Comparison of ENCODE assay signal across 28 mouse cellular contexts in the genomic region with DNA sequence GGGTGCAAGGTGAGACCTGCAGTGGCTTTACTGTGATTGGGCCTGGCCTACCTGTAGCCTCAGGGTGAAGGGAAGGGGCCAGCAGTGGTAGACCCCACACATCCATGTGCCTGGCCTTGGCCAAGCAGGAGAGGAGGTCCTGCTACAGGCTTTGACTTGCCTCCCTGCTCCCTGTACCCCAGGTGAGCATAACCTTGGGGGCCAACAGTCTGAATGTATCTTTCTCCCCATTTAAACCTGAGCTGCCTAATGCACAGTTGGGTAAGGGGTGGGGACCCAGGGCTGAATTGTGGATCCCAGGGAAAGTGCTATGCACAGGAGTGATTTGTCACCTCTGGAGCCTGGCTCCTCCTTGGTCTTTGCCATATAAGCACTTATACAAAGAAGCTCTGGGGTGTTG. TPM values are rescaled to one million over a fixed set of nuclear protein-coding genes. Genes with fewer than 3 reads are reported as not detected.
A peak's percentile ranks its signal among the peaks of the same experiment; 100 is the strongest.
DNase-seq lines count a peak whose midpoint lies in the region; ATAC-seq and TF ChIP-seq lines count a peak whose summit lies in the region.
"Had no signal": no experiment of that assay in that cellular context is flagged by ENCODE, and none has a peak within 500 bp of the region (broad histone marks: within the 10 kb centered on the region; RNA-seq: fewer than 3 reads in every experiment).

No protein-coding gene starts in this region.

- no peak overlapping the region for H3K9ac ChIP-seq in hindbrain, embryonic 13.5 days
- no peak overlapping the region for H3K9ac ChIP-seq in liver, embryonic 12.5 days
- H3K9ac ChIP-seq in liver, postnatal 0 days (replicated peaks): no peak overlapping the region
- H3K9ac ChIP-seq: forebrain, embryonic 13.5 days; kidney, embryonic 15.5 days; stomach, embryonic 15.5 days had no signal

- no peak for TF ChIP-seq CTCF in liver, postnatal 0 days (IDR thresholded peaks at IDR 0.05; ENCODE audit: low read depth)

- 0 out of 2 replicates have a peak overlapping the region, but pooled peaks have one; percentile 18 for H3K27ac ChIP-seq in hindbrain, embryonic 13.5 days
- no peak overlapping the region for H3K27ac ChIP-seq in hindbrain, embryonic 10.5 days
- H3K27ac ChIP-seq in liver, embryonic 12.5 days: peak overlapping the region; percentile 37
- H3K27ac ChIP-seq in liver, postnatal 0 days (ENCODE audit: low read depth): no peak overlapping the region
- H3K27ac ChIP-seq: hindbrain, postnatal 0 days; kidney, embryonic 15.5 days; stomach, embryonic 15.5 days had no signal

- H3K36me3 ChIP-seq in hindbrain, embryonic 13.5 days: peaks cover 65% of the 10 kb centered on the region
- peaks cover 78% of the 10 kb centered on the region for H3K36me3 ChIP-seq in hindbrain, embryonic 10.5 days
- peaks cover 88% of the 10 kb centered on the region for H3K36me3 ChIP-seq in liver, embryonic 12.5 days
- peaks cover 62% of the 10 kb centered on the region for H3K36me3 ChIP-seq in liver, postnatal 0 days (replicated peaks; ENCODE audit: insufficient read depth, low read length)

- intact Hi-C loops in left cerebral cortex, postnatal 25 days (cut with DNase I): no loop called here

- H3K4me3 ChIP-seq in hindbrain, embryonic 13.5 days: no peak overlapping the region
- H3K4me3 ChIP-seq in hindbrain, embryonic 10.5 days: no peak overlapping the region
- no peak overlapping the region for H3K4me3 ChIP-seq in liver, embryonic 12.5 days
- H3K4me3 ChIP-seq in liver, postnatal 0 days (ENCODE audit: low read depth, low read length): no peak overlapping the region
- H3K4me3 ChIP-seq: forebrain, embryonic 13.5 days; kidney, embryonic 15.5 days; megakaryocyte, embryonic 14.5 days; stomach, embryonic 15.5 days had no signal

- no peak for ATAC-seq in hindbrain, embryonic 13.5 days (ENCODE audit: low FRiP score)
- no peak for ATAC-seq in liver, embryonic 12.5 days
- no peak for ATAC-seq in liver, postnatal 0 days
- ATAC-seq: forebrain, embryonic 13.5 days; hindbrain, postnatal 0 days; intestine, postnatal 0 days; lung, postnatal 0 days had no signal

- no peaks in the 10 kb centered on the region for H3K27me3 ChIP-seq in hindbrain, embryonic 13.5 days
- no peaks in the 10 kb centered on the region for H3K27me3 ChIP-seq in hindbrain, embryonic 10.5 days (ENCODE audit: insufficient read depth, poor library complexity, severe bottlenecking)
- H3K27me3 ChIP-seq in liver, embryonic 12.5 days (replicated peaks): no peaks in the 10 kb centered on the region
- H3K27me3 ChIP-seq in liver, postnatal 0 days (ENCODE audit: insufficient read depth, low read length): no peaks in the 10 kb centered on the region
- H3K27me3 ChIP-seq: forebrain, embryonic 13.5 days; kidney, embryonic 15.5 days; megakaryocyte, embryonic 14.5 days; stomach, embryonic 15.5 days had no signal

- DNase-seq in hindbrain, embryonic 10.5 days (ENCODE audit: low spot score): no peak
- DNase-seq in liver, postnatal 0 days: no peak
- DNase-seq in right cerebral cortex, postnatal 25 days: peak; percentile 5
- DNase-seq in right cerebral cortex, postnatal 14 days: no peak
- no peak for DNase-seq in left cerebral cortex, postnatal 25 days (ENCODE audit: low spot score in 2 of 2)
- DNase-seq: adrenal gland, adult 8-10 months; B cell, adult 2 months; cerebellum, adult 11 months; cerebellum, adult 9-10 months; cerebellum, postnatal 36 days; gastrocnemius, postnatal 25 days; heart, adult 18-20 months; heart, postnatal 4 days; kidney, postnatal 4 days; left cerebral cortex, postnatal 4 days; lung, adult 18-20 months; lung, postnatal 4 days; thymus, postnatal 14 days had no signal

- H3K4me1 ChIP-seq in hindbrain, embryonic 13.5 days (replicated peaks): no peaks in the 10 kb centered on the region
- no peaks in the 10 kb centered on the region for H3K4me1 ChIP-seq in hindbrain, embryonic 10.5 days (replicated peaks)
- peaks cover 26% of the 10 kb centered on the region for H3K4me1 ChIP-seq in liver, embryonic 12.5 days
- peaks cover 4% of the 10 kb centered on the region; the same call in 1 of the 2 replicates for H3K4me1 ChIP-seq in liver, postnatal 0 days (ENCODE audit: insufficient read depth)
- H3K4me1 ChIP-seq: forebrain, embryonic 13.5 days; kidney, embryonic 15.5 days; stomach, embryonic 15.5 days had no signal

- TF ChIP-seq EP300 in liver, postnatal 0 days (IDR thresholded peaks at IDR 0.05; ENCODE audit: low read depth): no peak

- no peak overlapping the region for H3K4me2 ChIP-seq in hindbrain, embryonic 13.5 days
- no peak overlapping the region for H3K4me2 ChIP-seq in liver, embryonic 12.5 days
- H3K4me2 ChIP-seq in liver, postnatal 0 days (ENCODE audit: low read depth, low read length): no peak overlapping the region
- H3K4me2 ChIP-seq: forebrain, embryonic 13.5 days; heart, embryonic 11.5 days; kidney, embryonic 15.5 days; stomach, embryonic 15.5 days had no signal

- no peaks in the 10 kb centered on the region for H3K9me3 ChIP-seq in hindbrain, embryonic 13.5 days
- H3K9me3 ChIP-seq in hindbrain, embryonic 10.5 days: no peaks in the 10 kb centered on the region
- H3K9me3 ChIP-seq in liver, embryonic 12.5 days (replicated peaks): no peaks in the 10 kb centered on the region
- no peaks in the 10 kb centered on the region for H3K9me3 ChIP-seq in liver, postnatal 0 days (ENCODE audit: low read length)
- H3K9me3 ChIP-seq: forebrain, embryonic 13.5 days; kidney, embryonic 15.5 days; megakaryocyte, embryonic 14.5 days; stomach, embryonic 15.5 days had no signal

RNA-seq across cellular contexts. Expression of gene Cluh, which starts 20.9 kb away (rescaled TPM):
- polyA plus RNA-seq in hindbrain, embryonic 13.5 days (2015; fragmentation: Nextera tagmentation; extraction: Ambion mirVana): 14.3 and 16.8 TPM in 2 replicates
- polyA plus RNA-seq in hindbrain, embryonic 10.5 days (2016; fragmentation: Nextera tagmentation; extraction: Ambion mirVana): 24.7 and 26.4 TPM in 2 replicates
- polyA plus RNA-seq in liver, embryonic 12.5 days (2016; fragmentation: Nextera tagmentation; extraction: Ambion mirVana): 49.6 and 50.1 TPM in 2 replicates
- 31.2 and 35.6 TPM in 2 replicates for polyA plus RNA-seq in liver, postnatal 0 days (2015; fragmentation: Nextera tagmentation; extraction: Ambion mirVana)
- 10 to 100 TPM; 60.3 to 64.1 TPM for total RNA-seq in left cerebral cortex, postnatal 25 days (2021)

RNA-seq across cellular contexts. Expression of gene Ccdc92b, which starts 50.7 kb away (rescaled TPM):
- polyA plus RNA-seq in hindbrain, embryonic 13.5 days (2015; fragmentation: Nextera tagmentation; extraction: Ambion mirVana): 2.0 and 2.1 TPM in 2 replicates
- 0.61 and 1.2 TPM in 2 replicates for polyA plus RNA-seq in hindbrain, embryonic 10.5 days (2016; fragmentation: Nextera tagmentation; extraction: Ambion mirVana)
- 14.7 and 16.0 TPM in 2 replicates for polyA plus RNA-seq in liver, embryonic 12.5 days (2016; fragmentation: Nextera tagmentation; extraction: Ambion mirVana)
- 2.2 and 2.6 TPM in 2 replicates for polyA plus RNA-seq in liver, postnatal 0 days (2015; fragmentation: Nextera tagmentation; extraction: Ambion mirVana)
- 10 to 100 TPM; 26.1 to 26.3 TPM for total RNA-seq in left cerebral cortex, postnatal 25 days (2021)

RNA-seq across cellular contexts. Expression of gene Pafah1b1, which starts 54.3 kb away (rescaled TPM):
- 62.2 and 75.3 TPM in 2 replicates for polyA plus RNA-seq in hindbrain, embryonic 13.5 days (2015; fragmentation: Nextera tagmentation; extraction: Ambion mirVana)
- 49.5 and 54.0 TPM in 2 replicates for polyA plus RNA-seq in hindbrain, embryonic 10.5 days (2016; fragmentation: Nextera tagmentation; extraction: Ambion mirVana)
- 54.3 and 54.7 TPM in 2 replicates for polyA plus RNA-seq in liver, embryonic 12.5 days (2016; fragmentation: Nextera tagmentation; extraction: Ambion mirVana)
- 24.1 and 30.1 TPM in 2 replicates for polyA plus RNA-seq in liver, postnatal 0 days (2015; fragmentation: Nextera tagmentation; extraction: Ambion mirVana)
- total RNA-seq in left cerebral cortex, postnatal 25 days (2021): 100 to 1,000 TPM; 403 to 445 TPM

RNA-seq across cellular contexts. Expression of gene Rap1gap2, which starts 59.4 kb away (rescaled TPM):
- 10.4 and 10.6 TPM in 2 replicates for polyA plus RNA-seq in hindbrain, embryonic 13.5 days (2015; fragmentation: Nextera tagmentation; extraction: Ambion mirVana)
- polyA plus RNA-seq in hindbrain, embryonic 10.5 days (2016; fragmentation: Nextera tagmentation; extraction: Ambion mirVana): 1.5 and 1.6 TPM in 2 replicates
- 0.96 and 1.4 TPM in 2 replicates for polyA plus RNA-seq in liver, embryonic 12.5 days (2016; fragmentation: Nextera tagmentation; extraction: Ambion mirVana)
- polyA plus RNA-seq in liver, postnatal 0 days (2015; fragmentation: Nextera tagmentation; extraction: Ambion mirVana): 0.75 and 0.84 TPM in 2 replicates
- 100 to 1,000 TPM; 175 to 205 TPM for total RNA-seq in left cerebral cortex, postnatal 25 days (2021)

Comparison
In these comparisons a context has a peak if more than half of its experiments do, and no peak if none do; other contexts are left out.
1. H3K27ac ChIP-seq: peak in hindbrain, embryonic 13.5 days (single experiment) and liver, embryonic 12.5 days (single experiment); none in hindbrain, embryonic 10.5 days (single experiment) and liver, postnatal 0 days (single experiment).